Mouse (Mus musculus): ENCODE results near the gene Kif3b. TPM values are rescaled to one million over a fixed set of nuclear protein-coding genes. Genes with fewer than 3 reads are reported as not detected.
"Not testable (repeated sequence)": the region's sequence is repeated elsewhere in the genome, so short reads cannot be mapped to it uniquely, and the experiment has no call there.

Gene Kif3b
- polyA plus RNA-seq, 1 experiment from 2014 or later: 7.6 TPM

- Histone ChIP-seq H3K9ac (peak overlapping the region; percentile 97; the same call in 1 of the 2 replicates), H3K4me3 (peak overlapping the region; percentile 76), H3K4me1 (peaks cover 31% of the 10 kb centered on the region), H3K9me3 (no peaks in the 10 kb centered on the region), H3K27ac (peak overlapping the region; percentile 99), H3K4me2 (replicated peaks) (peak overlapping the region; percentile 68), H3K27me3 (no peaks in the 10 kb centered on the region), H3K36me3 (peaks cover 4% of the 10 kb centered on the region; the same call in 1 of the 2 replicates)
- no peak for ATAC-seq (ENCODE audit: insufficient number of reproducible peaks, insufficient read depth, low FRiP score, low TSS enrichment)
- WGBS: 6% methylated on average over 9 of the region's 9 CpGs
Measured at GRCm38 (mm10) chr2:153347183-153347781, 56.1 kb downstream of the Kif3b start.

DNA sequence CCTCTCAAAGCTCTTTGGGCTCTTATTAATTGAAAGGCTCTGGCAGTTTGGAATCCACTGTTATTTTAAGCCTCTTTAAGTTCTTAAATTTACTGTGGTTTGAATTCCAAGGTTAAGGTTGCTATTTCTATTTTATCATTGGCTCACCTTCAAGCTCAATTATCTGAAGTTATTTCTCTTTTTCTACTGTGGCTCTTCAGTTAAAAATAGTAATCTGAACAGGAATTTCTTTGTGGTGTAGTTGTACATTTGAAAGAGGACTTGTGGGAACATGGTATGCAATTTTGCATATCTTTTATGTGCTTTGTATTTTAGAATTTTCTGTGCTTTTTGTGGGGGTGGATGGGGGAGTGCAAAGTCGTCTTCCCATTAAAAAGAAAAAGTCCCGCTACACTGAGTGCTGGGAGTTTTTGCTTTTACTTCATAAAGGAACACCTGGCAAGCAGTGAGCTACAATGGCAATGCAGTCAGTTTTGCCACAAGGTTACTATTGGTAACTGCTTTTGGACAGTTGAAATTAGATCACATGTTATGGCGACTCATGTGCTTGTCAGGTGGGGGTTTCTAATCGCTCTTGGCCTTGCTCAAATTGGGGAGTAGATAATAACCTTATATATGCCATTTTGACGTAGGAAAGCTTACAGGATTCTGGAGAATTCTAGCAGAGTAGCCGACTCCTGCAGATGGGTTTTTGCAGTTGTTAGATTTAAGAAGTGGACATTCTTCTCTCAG, 57.1 kb downstream of the Kif3b start:
- H3K9me3 ChIP-seq: no peaks in the 10 kb centered on the region
- ATAC-seq (ENCODE audit: insufficient number of reproducible peaks, insufficient read depth, low FRiP score, low TSS enrichment): no peak
- peaks cover 31% of the 10 kb centered on the region for H3K4me1 ChIP-seq
- H3K4me2 ChIP-seq (replicated peaks): peak overlapping the region; percentile 68
- peaks cover 9% of the 10 kb centered on the region for H3K36me3 ChIP-seq
- 51% methylated on average over 6 of the region's 6 CpGs for WGBS
- H3K27me3 ChIP-seq: no peaks in the 10 kb centered on the region
- peak overlapping the region; percentile 76 for H3K4me3 ChIP-seq
- H3K9ac ChIP-seq: no peak overlapping the region
- no peak overlapping the region for H3K27ac ChIP-seq

DNA sequence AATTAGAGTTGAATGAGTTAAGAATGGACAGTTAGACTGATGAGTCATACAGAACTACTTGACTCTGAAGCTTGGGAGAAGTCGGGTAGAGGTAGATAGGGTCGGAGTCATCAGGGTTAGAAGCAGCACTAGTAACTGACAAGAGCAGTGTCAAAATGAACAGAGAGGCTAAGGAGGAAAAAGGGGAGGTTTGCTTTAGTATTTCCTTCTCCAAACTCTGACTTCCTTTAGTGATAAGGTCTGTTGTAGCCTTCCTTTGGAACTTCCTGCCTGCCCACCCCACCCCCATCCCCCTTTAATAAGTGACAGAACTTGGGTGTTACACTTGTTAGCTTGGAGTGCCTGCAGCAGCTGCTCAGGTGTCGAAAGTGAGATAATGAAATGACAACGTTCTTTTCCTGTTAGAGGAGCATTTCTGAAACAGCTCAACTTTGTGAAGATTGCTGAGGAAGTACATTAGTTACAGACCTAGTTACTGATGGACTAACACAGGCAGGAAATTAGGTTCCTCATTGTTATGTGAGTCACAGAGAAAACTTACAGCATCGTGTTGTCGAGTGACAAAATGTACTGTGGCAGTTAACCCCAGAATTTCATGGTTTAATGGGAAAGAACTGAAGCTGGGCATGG, 59.5 kb downstream of the Kif3b start:
- H3K4me2 ChIP-seq (replicated peaks): 0 out of 2 replicates have a peak overlapping the region, but pooled peaks have one; percentile 10
- 41% methylated on average over 6 of the region's 6 CpGs for WGBS
- no peaks in the 10 kb centered on the region for H3K27me3 ChIP-seq
- no peak for ATAC-seq (ENCODE audit: insufficient number of reproducible peaks, insufficient read depth, low FRiP score, low TSS enrichment)
- no peak overlapping the region for H3K27ac ChIP-seq
- H3K9ac ChIP-seq: no peak overlapping the region
- no peaks in the 10 kb centered on the region for H3K9me3 ChIP-seq
- H3K4me1 ChIP-seq: peaks cover 26% of the 10 kb centered on the region
- H3K4me3 ChIP-seq: no peak overlapping the region
- peaks cover 27% of the 10 kb centered on the region for H3K36me3 ChIP-seq

DNA sequence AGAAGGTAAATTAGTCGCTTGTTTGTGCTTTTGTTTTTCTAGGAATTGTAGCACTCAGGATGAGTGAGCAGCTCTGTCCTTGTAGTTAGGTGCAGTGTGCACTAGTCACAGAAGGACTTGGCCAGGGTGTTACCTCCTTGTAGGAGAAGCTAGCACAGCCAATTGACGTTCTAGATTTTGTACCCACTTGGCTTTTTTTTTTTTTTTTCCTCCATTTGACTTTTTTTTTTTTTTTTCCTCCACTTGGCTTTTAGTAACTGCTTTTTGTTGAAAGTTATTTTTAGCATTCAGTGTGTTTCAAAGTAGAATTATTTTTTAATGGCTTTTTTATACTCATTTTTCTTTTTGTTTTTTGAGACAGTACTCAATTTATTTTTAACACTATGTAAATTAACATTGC, 63.4 kb downstream of the Kif3b start:
- WGBS: 96% methylated on average over 2 of the region's 2 CpGs
- H3K27me3 ChIP-seq: no peaks in the 10 kb centered on the region
- H3K9me3 ChIP-seq: no peaks in the 10 kb centered on the region
- ATAC-seq (ENCODE audit: insufficient number of reproducible peaks, insufficient read depth, low FRiP score, low TSS enrichment): no peak
- no peak overlapping the region for H3K4me2 ChIP-seq (replicated peaks)
- H3K27ac ChIP-seq: no peak overlapping the region
- no peak overlapping the region for H3K9ac ChIP-seq
- peaks cover 62% of the 10 kb centered on the region for H3K36me3 ChIP-seq
- no peak overlapping the region for H3K4me3 ChIP-seq
- peaks cover 13% of the 10 kb centered on the region for H3K4me1 ChIP-seq

DNA sequence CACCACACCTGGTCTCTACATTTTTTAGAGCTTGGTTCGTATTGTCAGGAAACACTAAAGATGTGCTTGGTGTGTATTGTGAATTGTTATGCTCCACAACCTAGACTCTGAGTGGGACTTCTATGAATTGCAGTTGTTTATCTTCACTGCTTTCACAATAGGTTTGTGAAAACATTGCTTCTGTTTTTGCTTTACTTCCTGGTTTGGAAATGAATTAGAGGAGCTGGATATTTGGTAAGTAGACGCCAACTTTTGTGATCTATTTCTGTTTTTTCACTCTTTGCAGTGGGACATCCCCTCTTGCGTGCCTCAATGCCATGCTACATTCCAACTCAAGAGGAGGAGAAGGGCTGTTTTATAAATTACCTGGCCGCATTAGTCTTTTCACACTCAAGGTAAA, 65.6 kb downstream of the Kif3b start:
- Histone ChIP-seq H3K4me3 (no peak overlapping the region), H3K27ac (no peak overlapping the region), H3K4me2 (replicated peaks) (no peak overlapping the region), H3K36me3 (peaks cover 69% of the 10 kb centered on the region), H3K27me3 (no peaks in the 10 kb centered on the region), H3K4me1 (no peaks in the 10 kb centered on the region), H3K9ac (no peak overlapping the region), H3K9me3 (no peaks in the 10 kb centered on the region)
- ATAC-seq (ENCODE audit: insufficient number of reproducible peaks, insufficient read depth, low FRiP score, low TSS enrichment): no peak
- WGBS: 93% methylated on average over 4 of the region's 4 CpGs

GRCm38 (mm10) chr2:153361101-153361710, 70.0 kb downstream of the Kif3b start:
- Histone ChIP-seq H3K27ac (no peak overlapping the region), H3K4me2 (replicated peaks) (no peak overlapping the region), H3K27me3 (no peaks in the 10 kb centered on the region), H3K4me1 (no peaks in the 10 kb centered on the region), H3K36me3 (peaks cover 73% of the 10 kb centered on the region), H3K4me3 (no peak overlapping the region), H3K9me3 (no peaks in the 10 kb centered on the region), H3K9ac (no peak overlapping the region)
- WGBS: 89% methylated on average over 1 of the region's 1 CpGs
- ATAC-seq (ENCODE audit: insufficient number of reproducible peaks, insufficient read depth, low FRiP score, low TSS enrichment): no peak

DNA sequence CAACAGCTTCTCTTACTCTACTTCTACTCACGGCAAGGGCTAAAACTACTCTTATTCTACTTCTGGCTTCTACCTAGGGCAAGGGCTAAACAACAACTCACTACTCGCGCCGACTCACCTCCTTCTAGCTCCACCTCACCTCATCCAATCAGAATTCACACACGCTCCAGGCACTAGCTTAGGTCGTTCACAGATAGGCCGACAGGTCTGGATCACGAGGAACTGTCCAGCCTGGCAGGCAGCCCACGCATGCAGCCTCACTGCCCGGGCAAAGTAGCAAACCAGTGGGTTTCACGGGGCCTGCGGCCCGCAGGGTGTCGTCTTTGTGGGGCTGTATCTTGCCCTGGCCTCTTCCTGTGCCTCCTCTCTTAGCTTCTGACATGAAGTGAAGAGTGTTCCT, 73.3 kb downstream of the Kif3b start:
- not testable (repeated sequence) for H3K27ac ChIP-seq; H3K9ac ChIP-seq; H3K4me2 ChIP-seq (replicated peaks); ATAC-seq (ENCODE audit: insufficient number of reproducible peaks, insufficient read depth, low FRiP score, low TSS enrichment); H3K4me3 ChIP-seq; H3K4me1 ChIP-seq; H3K27me3 ChIP-seq; H3K9me3 ChIP-seq
- WGBS: 91% methylated on average over 14 of the region's 14 CpGs
- peaks cover 71% of the 10 kb centered on the region for H3K36me3 ChIP-seq

DNA sequence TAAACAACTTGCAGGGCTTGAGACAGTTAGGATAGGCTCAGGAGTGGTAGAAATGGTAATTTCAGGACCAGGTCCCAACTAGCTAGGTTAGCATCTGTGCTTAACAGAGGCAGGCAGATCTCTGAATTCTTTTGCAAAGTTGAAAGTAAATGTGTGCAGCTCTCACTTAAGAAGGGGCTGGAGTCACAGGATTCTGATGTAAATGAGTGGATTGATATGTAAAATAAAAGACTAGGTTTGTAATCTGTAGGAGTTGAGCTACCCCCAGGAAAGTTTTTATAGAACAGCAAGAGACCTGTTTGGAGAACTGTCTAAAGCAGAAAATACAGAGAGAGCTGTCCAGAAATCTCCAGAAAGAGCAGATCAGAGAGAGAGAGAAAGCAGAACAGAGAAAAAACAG, 79.7 kb downstream of the Kif3b start:
- no peak overlapping the region for H3K27ac ChIP-seq
- no peaks in the 10 kb centered on the region for H3K4me1 ChIP-seq
- no peaks in the 10 kb centered on the region for H3K9me3 ChIP-seq
- no peak for ATAC-seq (ENCODE audit: insufficient number of reproducible peaks, insufficient read depth, low FRiP score, low TSS enrichment)
- H3K27me3 ChIP-seq: no peaks in the 10 kb centered on the region
- H3K4me3 ChIP-seq: no peak overlapping the region
- H3K4me2 ChIP-seq (replicated peaks): no peak overlapping the region
- peaks cover 28% of the 10 kb centered on the region for H3K36me3 ChIP-seq
- H3K9ac ChIP-seq: no peak overlapping the region

DNA sequence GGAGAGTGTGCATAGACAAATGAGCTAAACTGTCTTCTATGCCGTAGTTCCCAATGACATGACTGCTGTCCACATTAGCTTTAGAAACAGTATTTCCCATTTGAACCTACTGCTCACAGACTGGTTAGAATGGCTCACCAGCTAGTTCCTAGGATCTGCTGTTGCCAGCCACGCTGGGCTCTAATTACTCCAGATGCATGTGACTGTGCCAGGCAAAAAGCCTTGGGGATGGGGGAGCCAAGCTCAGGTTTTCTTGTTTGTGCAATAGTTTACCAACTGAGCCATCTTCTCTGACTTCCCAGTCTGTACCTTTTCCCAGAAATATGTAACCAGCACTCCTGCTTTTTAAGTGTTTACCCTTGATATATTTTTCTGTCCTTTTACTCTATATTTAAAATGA, 84.2 kb downstream of the Kif3b start:
- H3K36me3 ChIP-seq: peaks cover 7% of the 10 kb centered on the region; the same call in 1 of the 2 replicates
- ATAC-seq (ENCODE audit: insufficient number of reproducible peaks, insufficient read depth, low FRiP score, low TSS enrichment): no peak
- WGBS: 81% methylated on average over 2 of the region's 2 CpGs

GRCm38 (mm10) chr2:153380479-153380878, 89.3 kb downstream of the Kif3b start:
- ATAC-seq (ENCODE audit: insufficient number of reproducible peaks, insufficient read depth, low FRiP score, low TSS enrichment): no peak

More for the DNA sequence above, 84.2 kb downstream of the Kif3b start:
- Histone ChIP-seq H3K9ac (no peak overlapping the region), H3K27ac (no peak overlapping the region), H3K4me2 (replicated peaks) (no peak overlapping the region), H3K9me3 (no peaks in the 10 kb centered on the region), H3K4me3 (no peak overlapping the region), H3K4me1 (no peaks in the 10 kb centered on the region), H3K27me3 (no peaks in the 10 kb centered on the region)

More at GRCm38 (mm10) chr2:153380479-153380878, 89.3 kb downstream of the Kif3b start:
- Histone ChIP-seq H3K36me3 (peaks cover 36% of the 10 kb centered on the region; the same call in 1 of the 2 replicates), H3K27ac (no peak overlapping the region), H3K4me1 (no peaks in the 10 kb centered on the region), H3K4me2 (replicated peaks) (no peak overlapping the region), H3K9ac (no peak overlapping the region), H3K4me3 (no peak overlapping the region), H3K27me3 (no peaks in the 10 kb centered on the region), H3K9me3 (no peaks in the 10 kb centered on the region)
- 95% methylated on average over 1 of the region's 1 CpGs for WGBS

Data from embryonic facial prominence, embryonic 12.5 days (tissue).